Mouse (Mus musculus) embryo, embryonic 9.5 days (tissue): ENCODE measurements around the gene Sec1.

Source experiments
- DNase-seq: peaks from one replicate; pipeline ENCODE4 v3.0.0-alpha.2; 2017; ENCODE audit errors: extremely low spot score

The Sec1 gene

DNA sequence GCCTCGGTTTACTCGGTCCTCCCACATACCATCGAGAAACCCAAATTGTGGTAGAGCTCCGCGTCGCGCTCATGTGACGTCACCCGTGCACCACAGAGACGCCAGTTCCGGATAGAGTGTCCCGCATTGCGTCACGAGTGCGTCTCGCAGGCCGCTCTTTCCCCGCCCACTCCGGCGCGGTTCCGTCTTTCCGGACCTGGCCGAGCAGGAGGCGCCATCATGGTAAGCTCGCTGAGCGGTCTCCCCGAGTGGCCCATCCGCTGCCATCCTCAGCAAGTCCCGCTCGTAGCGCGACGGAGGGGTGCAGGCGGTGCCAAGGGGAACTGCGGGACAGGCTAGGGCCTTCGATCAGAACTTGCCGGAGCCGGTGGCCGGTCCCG, 23.7 kb upstream of the Sec1 start, which contains the start of gene Sphk2:
TSS of gene Sphk2 (minus strand) at position 85 of the 380 bp plus-strand sequence.
- DNase-seq = peak; percentile 98

- no peak for DNase-seq
These were observed 23.0 kb upstream of the Sec1 start for GRCm38 (mm10) chr7:45716952-45717917.

DNA sequence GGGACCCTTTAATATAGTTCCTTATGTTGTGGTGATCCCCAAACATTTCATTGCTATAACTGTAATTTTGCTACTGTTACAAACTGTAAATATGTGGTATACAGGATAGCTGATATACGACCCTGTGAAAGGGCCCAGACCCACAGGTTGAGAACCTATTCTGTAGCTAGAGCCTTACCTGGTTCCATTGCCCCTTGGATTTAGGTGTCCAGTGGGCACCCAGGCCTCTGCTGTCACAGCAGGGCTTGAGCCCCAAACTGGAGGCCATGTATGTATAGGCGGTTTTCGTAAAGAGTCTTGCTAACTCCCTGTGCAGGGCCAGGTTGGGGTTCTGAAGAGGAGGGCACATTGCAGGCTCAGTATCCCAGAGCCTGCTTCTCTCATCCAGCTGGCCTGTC, 22.3 kb upstream of the Sec1 start:
- no peak for DNase-seq

DNA sequence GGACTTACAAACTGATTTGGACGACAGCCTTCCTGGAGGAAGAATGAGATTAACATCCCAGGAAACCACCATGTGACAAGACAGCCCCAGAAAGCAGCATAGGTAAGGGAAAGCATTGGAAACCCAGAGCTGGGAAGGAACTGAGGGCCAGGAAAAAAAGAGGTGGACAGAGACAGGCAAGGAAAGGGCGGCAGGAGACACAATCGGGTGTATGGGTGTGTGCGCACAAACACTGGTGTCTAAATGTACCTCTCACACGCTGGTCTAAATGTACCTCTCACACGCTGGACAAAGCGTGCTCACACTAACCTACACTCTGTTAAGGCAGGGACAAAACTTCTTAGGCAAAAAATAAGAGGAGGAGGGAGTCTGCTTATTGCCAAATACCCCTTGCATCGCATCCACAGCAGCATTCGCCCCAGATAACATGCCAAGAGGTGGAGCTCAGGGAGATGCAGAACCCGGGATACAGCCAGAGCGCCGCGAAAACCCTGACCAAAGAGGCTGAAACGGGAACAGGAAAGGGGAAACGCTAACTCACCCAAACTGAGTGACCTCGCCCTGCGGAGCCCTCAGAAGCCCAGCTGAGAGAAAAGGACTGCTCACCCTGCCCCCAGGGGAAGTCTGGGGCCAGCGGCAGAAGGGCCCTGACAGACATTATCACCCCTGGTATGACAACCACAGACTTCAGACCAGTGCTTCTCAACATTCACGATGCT, 21.7 kb upstream of the Sec1 start:
- DNase-seq = no peak

GRCm38 (mm10) chr7:45715090-45715708, 21.0 kb upstream of the Sec1 start, which contains the start of gene Rpl18:
Rpl18 (plus strand) TSS chr7:45715457.
- DNase-seq = peak; percentile 94

DNA sequence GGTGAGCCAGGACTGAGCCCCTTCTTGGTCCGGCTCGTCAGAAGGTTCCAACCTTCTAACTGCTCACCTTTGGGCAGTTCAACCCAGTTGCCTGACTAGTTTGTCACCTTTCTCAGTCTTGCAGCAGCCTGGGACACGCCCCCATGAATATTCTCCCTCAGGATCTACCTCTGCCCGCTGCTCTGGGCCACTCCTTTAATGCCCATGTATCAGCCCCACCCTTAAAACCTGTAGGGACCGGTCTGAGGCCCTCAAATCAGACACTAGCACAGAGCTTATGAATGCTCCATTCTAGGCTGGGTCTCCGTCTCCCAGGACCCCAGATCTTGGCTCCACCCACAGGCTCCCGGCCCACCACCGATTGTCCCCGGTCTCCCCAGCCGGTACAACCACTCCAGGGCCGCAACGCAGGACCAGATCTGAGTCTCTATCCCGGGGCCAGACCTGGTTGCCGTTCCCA, 20.5 kb upstream of the Sec1 start:
- no peak for DNase-seq

- no peak for DNase-seq
These were observed 19.8 kb upstream of the Sec1 start for GRCm38 (mm10) chr7:45713881-45714520.

DNA sequence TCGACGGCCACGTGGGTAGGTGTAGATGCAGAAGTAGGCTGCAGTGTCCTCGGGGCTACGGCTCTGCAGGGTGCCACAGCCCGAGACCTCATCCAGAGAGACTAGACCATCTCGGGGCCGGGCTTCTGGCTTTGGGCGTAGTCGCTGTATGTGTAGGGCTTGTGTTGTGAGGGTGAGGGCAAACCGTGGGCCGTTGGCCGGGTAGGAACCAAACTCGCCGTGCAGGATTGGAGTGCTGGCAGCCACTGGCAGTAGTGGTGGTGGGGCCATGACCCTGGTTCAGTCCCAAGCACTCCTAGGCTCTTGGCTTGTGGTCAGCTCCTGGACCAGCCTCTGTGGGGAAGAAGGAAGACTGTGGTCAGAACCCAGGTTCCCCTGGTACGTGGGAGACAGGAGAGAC, 19.2 kb upstream of the Sec1 start:
- DNase-seq = no peak

GRCm38 (mm10) chr7:45712022-45712757, 18.0 kb upstream of the Sec1 start:
- DNase-seq = no peak

DNA sequence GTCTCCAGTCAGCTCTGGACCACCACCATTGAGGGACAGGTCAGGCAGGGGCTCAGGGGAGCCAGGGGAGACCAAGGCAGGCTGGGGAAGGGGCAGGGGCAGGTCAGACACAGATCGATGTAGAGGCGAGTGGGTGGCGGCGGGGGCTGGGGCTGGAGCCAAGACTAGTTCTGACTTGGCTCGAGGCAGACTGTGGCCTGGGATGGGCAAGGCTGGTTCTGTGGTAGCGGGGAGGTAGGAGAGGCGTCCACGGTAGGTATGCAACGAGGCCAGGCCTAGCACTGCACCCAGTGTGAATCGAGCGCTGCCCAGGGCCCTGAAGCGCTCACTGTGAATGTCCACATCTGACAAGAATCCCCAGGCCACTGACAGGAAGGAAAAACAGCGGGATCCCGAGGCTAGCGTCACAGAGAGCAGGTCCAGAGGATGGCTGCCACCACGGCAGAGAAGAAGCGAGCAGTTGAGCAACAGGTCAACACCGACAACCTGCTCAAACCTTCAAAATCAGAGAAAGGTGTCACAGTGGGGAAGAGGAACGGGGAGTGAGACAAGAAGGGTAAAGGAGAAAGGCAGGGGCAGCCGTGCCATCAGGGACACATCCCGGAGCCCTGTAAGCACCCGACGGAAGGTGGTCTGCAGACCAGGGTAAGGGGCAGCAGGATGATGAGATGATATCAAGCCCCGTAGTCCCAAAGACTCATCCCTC, 17.3 kb upstream of the Sec1 start:
- DNase-seq = no peak

DNA sequence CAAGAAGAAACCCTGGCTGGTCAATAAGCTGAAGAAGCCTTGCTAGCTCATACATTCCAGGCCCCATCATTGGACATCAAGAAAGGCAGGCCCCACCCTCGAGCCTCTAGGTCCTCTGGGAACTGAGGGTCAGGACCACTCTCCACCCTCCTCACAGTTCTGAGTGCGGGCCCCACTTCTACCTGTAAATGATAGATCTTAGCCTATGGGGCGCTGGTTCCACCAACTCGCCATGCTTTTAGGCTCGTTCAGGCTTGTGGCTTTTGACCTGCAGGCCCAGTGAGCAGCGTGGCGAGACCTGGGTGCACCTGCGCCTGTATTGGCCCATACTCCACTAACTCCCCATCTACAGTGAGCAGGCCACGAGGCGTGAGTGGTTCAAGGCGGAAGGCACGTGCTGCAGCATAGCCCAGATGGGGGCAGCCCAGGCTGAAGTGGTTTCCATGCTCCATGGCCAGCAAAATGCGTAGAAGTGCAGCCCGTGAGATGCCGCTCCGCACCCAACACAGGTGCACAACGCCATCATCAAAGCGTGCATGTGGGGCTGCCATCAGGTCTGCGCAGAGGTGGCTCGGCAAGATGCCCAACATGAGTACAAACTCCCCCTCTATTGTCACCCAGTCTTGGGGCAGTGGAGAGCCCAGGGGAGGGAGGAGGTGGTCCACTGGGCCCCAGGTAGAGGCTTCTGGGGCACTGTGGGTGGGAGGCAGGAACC, 16.4 kb upstream of the Sec1 start:
- no peak for DNase-seq

GRCm38 (mm10) chr7:45709677-45710355, 15.6 kb upstream of the Sec1 start:
- DNase-seq = no peak

GRCm38 (mm10) chr7:45709036-45709435, 14.8 kb upstream of the Sec1 start:
- no peak for DNase-seq

- DNase-seq = no peak
These were observed 14.1 kb upstream of the Sec1 start for GRCm38 (mm10) chr7:45708221-45708761.

GRCm38 (mm10) chr7:45707375-45707967, 13.3 kb upstream of the Sec1 start:
- DNase-seq = peak; percentile 93

DNA sequence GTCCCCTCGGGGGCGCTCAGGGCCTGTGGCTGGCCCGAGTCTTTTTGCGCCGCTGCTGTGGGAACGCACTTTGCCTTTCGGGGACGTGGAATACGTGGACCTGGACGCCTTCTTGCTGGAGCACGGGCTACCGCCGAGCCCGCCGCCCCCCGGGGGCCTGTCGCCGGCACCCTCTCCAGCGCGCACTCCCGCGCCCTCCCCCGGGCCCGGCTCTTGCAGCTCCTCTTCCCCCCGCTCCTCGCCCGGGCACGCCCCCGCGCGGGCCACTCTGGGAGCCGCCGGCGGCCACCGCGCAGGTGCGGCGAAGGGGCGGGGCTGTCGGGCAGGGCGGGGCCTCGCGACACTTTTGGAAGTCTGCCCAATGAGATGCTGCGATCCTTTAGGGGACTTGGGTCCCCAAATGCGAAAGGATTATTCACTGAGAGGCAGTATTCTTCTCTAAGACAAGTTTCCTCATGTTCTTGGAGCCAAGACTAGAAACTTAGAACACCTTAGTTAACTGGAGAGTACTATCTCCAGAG, 12.6 kb upstream of the Sec1 start:
- peak; percentile 92 for DNase-seq

DNA sequence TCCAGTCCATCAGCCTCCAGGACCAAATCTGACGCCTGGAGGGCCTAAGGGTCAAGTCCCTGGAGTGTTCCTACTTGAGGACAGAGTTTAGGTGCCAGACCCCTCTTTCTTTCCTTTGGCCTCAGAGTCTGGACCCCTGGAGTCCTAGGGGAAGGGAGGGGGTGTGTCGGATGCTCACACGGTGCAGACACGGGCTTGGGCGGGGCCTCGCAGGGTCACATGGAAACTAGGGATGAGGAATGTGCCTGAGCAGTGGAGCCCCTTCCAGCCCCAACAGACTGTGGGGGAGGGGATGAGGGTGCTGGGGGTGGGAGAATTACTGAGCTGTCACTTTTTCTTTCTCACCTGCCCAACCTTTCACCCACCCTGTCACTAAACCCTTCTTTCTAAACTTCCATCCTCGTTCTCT, 11.7 kb upstream of the Sec1 start:
- peak; percentile 74 for DNase-seq

- DNase-seq = no peak
These were observed 11.3 kb upstream of the Sec1 start for GRCm38 (mm10) chr7:45705443-45705864.
